Mouse (Mus musculus): ENCODE results near the gene Gpatch11.
A peak's percentile ranks its signal among the peaks of the same experiment; 100 is the strongest.
"Not testable (repeated sequence)": the region's sequence is repeated elsewhere in the genome, so short reads cannot be mapped to it uniquely, and the experiment has no call there.

Gpatch11 gene

GRCm38 (mm10) chr17:78834856-78835835, at the start of gene Gpatch11, which contains the start of gene Heatr5b:
Gene Gpatch11, plus strand, starts transcription at chr17:78835567.
Gene Heatr5b, minus strand, starts transcription at chr17:78835364.
- peak; percentile 99 for DNase-seq (ENCODE audit: low spot score)

GRCm38 (mm10) chr17:78788273-78788672, 47.1 kb upstream of the Gpatch11 start:
- DNase-seq (ENCODE audit: low spot score) = not testable (repeated sequence)

- DNase-seq (ENCODE audit: low spot score) = no peak
Measured at GRCm38 (mm10) chr17:78791068-78791689, 44.2 kb upstream of the Gpatch11 start.

- DNase-seq (ENCODE audit: low spot score) = no peak
Measured at GRCm38 (mm10) chr17:78791690-78792070, 43.7 kb upstream of the Gpatch11 start.

- no peak for DNase-seq (ENCODE audit: low spot score)
Measured at GRCm38 (mm10) chr17:78792122-78792521, 43.2 kb upstream of the Gpatch11 start.

GRCm38 (mm10) chr17:78794390-78794789, 41.0 kb upstream of the Gpatch11 start:
- no peak for DNase-seq (ENCODE audit: low spot score)

- no peak for DNase-seq (ENCODE audit: low spot score)
Measured at GRCm38 (mm10) chr17:78797222-78797621, 38.1 kb upstream of the Gpatch11 start.

GRCm38 (mm10) chr17:78809019-78809418, 26.3 kb upstream of the Gpatch11 start:
- no peak for DNase-seq (ENCODE audit: low spot score)

GRCm38 (mm10) chr17:78809582-78809981, 25.8 kb upstream of the Gpatch11 start:
- no peak for DNase-seq (ENCODE audit: low spot score)

GRCm38 (mm10) chr17:78824346-78824745, 11.0 kb upstream of the Gpatch11 start:
- no peak for DNase-seq (ENCODE audit: low spot score)

- DNase-seq (ENCODE audit: low spot score) = no peak
Measured at GRCm38 (mm10) chr17:78836056-78836455, 689 bp downstream of the Gpatch11 start.

- DNase-seq (ENCODE audit: low spot score) = no peak
Measured at GRCm38 (mm10) chr17:78842271-78842928, 7.0 kb downstream of the Gpatch11 start.

- DNase-seq (ENCODE audit: low spot score) = no peak
Measured at GRCm38 (mm10) chr17:78856243-78856642, 20.9 kb downstream of the Gpatch11 start.

GRCm38 (mm10) chr17:78873886-78874285, 38.5 kb downstream of the Gpatch11 start:
- no peak for DNase-seq (ENCODE audit: low spot score)

GRCm38 (mm10) chr17:78881878-78882304, 46.5 kb downstream of the Gpatch11 start:
- DNase-seq (ENCODE audit: low spot score) = peak; percentile 11

GRCm38 (mm10) chr17:78882401-78883112, 47.2 kb downstream of the Gpatch11 start, which contains the start of gene Eif2ak2:
Gene Eif2ak2, minus strand, starts transcription at chr17:78882573.
- peak; percentile 89 for DNase-seq (ENCODE audit: low spot score)

- no peak for DNase-seq (ENCODE audit: low spot score)
Measured at GRCm38 (mm10) chr17:78883291-78883690, 47.9 kb downstream of the Gpatch11 start.

GRCm38 (mm10) chr17:78885286-78886065, 50.1 kb downstream of the Gpatch11 start:
- DNase-seq (ENCODE audit: low spot score) = no peak

GRCm38 (mm10) chr17:78888554-78888953, 53.2 kb downstream of the Gpatch11 start:
- DNase-seq (ENCODE audit: low spot score) = no peak

GRCm38 (mm10) chr17:78889184-78889583, 53.8 kb downstream of the Gpatch11 start:
- no peak for DNase-seq (ENCODE audit: low spot score)

- DNase-seq (ENCODE audit: low spot score) = no peak
Measured at GRCm38 (mm10) chr17:78891020-78891419, 55.7 kb downstream of the Gpatch11 start.
